Mouse (Mus musculus): ENCODE data around the gene Gm49450. TPM values are rescaled to one million over a fixed set of nuclear protein-coding genes. Genes with fewer than 3 reads are reported as not detected.

Gene Gm49450
- total RNA-seq, 4 experiments from 2014 or later = not detected

DNA sequence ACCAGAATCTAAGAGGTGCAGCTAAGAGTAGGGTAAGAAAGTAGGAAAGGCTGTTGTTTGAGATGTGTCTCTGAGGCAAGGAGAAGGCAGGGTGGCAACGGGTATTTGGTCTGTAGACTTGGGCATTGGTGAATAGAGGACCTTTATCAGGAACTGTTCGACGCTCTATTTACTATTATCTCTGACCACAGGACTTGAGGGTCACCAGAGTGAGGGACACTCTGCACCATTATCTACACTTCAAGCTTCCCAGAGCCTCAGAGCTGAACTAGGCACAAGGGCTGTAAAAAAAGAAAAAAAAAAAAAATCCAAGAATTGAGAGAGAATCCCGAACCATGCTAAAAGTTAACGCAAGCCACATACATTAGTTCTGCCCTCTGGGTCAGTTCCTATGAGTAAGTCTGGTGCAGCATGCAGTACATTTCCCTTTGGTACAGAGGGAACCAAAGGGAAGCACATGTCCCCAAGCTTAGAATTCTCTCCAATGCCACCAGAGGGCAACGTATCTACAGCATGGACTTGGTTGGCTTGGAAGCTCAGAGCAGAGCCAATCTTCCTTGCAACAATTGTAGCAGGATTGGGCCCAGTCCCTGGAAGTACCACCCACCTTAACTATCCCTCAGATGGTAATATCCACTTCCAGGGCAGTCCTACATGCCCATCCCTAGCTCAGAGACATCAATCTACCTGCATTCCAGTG is 61.3 kb downstream of the Gm49450 start:
- peak; percentile 74 for DNase-seq (ENCODE audit: low spot score)

DNA sequence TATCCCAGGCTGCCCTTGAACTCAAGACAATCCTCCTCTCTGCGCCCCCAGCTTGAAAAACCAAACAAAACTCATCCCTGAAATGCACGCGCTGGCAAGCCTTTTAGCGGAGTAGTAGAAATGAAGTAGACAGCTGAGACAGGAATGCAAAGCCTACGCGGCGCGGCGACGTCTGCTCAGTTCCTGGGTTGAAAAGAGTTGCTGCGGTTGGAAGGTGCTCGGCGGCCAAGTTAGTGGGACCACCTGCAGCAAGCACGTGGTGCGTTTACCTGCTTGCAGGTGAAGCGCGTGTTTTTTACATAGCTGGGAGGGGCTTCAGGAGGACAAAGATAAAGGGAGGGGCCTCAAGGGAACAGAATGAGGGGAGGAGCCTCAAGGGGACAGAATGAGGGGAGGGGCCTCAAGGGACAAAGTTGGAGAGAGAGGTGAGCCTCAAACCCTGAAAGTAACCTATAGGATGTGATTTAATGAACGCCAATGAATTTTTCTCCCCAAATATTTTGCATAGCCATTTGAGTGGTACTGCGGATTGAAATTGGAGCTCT is 62.1 kb downstream of the Gm49450 start:
- DNase-seq (ENCODE audit: low spot score) = no peak

DNA sequence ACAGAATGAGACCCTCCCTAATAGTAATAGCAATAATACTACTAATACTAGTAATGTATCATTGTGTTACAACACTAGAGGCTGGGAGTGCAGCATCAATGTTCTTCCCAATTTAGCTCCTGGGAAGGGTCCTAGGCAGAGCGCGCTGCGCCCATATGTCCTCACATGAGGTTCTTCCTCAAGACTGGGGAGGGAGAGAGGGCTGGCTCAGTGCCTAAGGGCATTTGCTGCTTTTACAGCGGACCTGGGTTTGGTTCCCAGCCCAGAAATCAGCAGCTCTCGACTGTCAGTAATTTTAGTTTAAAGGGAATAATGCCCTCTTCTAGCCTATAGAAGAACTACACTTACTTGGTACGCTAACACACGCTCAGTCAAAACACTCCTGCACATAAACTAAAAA is 65.8 kb downstream of the Gm49450 start:
- no peak for DNase-seq (ENCODE audit: low spot score)

DNA sequence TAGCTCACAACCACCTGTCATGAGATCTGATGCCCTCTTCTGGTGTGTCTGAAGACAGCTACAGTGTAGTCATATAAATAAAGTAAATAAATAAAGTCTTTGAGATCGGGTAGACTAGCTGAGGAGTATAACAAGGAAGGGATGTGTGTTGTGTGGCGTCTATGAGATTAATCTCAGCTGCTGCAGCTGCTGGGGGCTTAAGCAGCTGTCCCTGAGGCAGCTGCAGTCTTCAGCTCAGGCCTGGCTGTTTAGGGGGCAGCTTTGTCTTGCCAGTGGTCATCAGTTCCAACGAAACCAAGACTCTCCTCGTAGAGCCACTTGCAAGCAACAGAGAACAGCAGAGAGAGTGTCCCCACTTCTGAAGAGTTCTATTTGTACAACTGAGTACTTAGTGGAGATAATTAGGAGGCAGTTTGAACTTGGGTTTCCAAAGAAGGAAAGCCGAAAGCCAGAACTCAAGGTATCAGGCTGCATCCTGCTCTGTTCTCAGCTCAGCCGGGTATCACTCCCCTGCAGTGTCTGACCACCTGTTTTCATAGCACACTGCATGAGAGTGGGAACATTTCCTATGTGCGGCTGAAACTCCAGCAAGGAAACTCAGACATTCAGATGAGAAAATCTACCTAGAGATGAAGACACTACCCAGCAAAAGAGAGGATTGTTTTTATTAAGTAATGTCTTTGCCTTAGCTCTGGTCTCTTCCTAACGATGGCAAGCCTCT is 66.5 kb downstream of the Gm49450 start:
- DNase-seq (ENCODE audit: low spot score) = no peak

DNA sequence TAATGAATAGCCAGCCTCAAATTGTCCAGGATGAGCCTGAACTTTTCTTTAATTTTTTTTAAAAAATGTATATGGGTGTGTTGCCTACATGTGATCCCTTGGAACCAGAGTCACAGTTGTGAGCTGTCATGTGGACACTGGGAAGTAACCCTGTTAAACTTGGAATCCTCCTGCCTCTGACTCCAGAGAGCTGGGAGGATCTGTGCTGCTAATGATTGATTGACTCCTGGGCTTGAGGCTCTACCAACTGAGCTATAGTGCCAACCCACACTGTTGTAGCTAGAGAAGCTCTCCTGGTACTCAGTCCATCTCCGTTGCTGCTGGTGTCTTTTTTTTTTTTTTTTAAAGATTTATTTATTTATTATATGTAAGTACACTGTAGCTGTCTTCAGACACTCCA is 69.2 kb downstream of the Gm49450 start:
- DNase-seq (ENCODE audit: low spot score) = no peak

DNA sequence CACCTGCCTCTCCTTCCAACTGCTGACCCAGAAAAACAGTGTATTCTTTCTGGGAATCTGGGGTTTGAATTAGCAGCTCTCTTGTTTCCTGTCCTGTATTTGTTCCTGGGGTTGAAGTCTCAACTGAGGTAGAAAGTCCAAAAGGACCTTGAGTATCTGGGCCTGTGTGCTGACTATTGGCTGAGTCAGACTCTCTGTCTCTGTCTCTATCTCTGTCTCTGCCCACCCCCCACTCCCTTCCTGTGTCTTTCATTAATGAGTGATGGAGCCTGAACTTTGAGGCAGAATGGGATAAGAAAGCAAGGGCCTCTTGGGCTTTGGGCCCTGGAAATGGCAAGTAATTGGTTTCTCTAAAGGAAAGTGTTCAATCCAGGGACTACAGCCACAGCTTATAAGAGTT is 69.7 kb downstream of the Gm49450 start:
- no peak for DNase-seq (ENCODE audit: low spot score)

Other genes with a start within 250 kb of the Gm49450 start
- gene Ccdc65, start 245.3 kb downstream of the Gm49450 start, total RNA-seq (2022) = 1 to 10 TPM in 1 of 4 experiments, under 1 TPM in 3; 0.41 to 1.1 (median 0.84) TPM
- gene Fkbp11, start 225.4 kb downstream of the Gm49450 start, total RNA-seq (2022) = 1 to 10 TPM; 5.6 to 9.4 (median 7.7) TPM
- gene Arf3, start 190.3 kb downstream of the Gm49450 start, total RNA-seq (2022) = 10 to 100 TPM; 18.0 to 20.9 (median 19.1) TPM
- gene Wnt10b, start 175.4 kb downstream of the Gm49450 start, total RNA-seq (2022) = under 1 TPM in 3 of 4 experiments, not detected in 1; 0.16 to 0.44 (median 0.26) TPM
- gene Wnt1, start 163.7 kb downstream of the Gm49450 start, total RNA-seq (2022) = not detected
- under 1 TPM; 0.63 to 0.84 (median 0.72) TPM for gene Ddn, start 144.1 kb downstream of the Gm49450 start, total RNA-seq (2022)
- 100 to 1,000 TPM in 2 of 4 experiments, 10 to 100 TPM in 2; 96.7 to 129 (median 109) TPM for gene Prkag1, start 122.0 kb downstream of the Gm49450 start, total RNA-seq (2022)
- 10 to 100 TPM; 54.7 to 66.1 (median 59.8) TPM for gene Kmt2d, start 82.3 kb downstream of the Gm49450 start, total RNA-seq (2022)
- 1 to 10 TPM; 1.2 to 2.8 (median 1.9) TPM for gene Rhebl1, start 59.0 kb downstream of the Gm49450 start, total RNA-seq (2022)
- 1 to 10 TPM in 2 of 4 experiments, under 1 TPM in 2; 0.72 to 1.6 (median 1.0) TPM for gene Dhh, start 55.0 kb downstream of the Gm49450 start, total RNA-seq (2022)
- 10 to 100 TPM in 2 of 4 experiments, 1 to 10 TPM in 2; 7.3 to 12.2 (median 10.0) TPM for gene Lmbr1l, start 35.3 kb downstream of the Gm49450 start, total RNA-seq (2022)
- gene Tuba1b, start 19.0 kb downstream of the Gm49450 start, total RNA-seq (2022) = 100 to 1,000 TPM; 106 to 156 (median 115) TPM
- 10 to 100 TPM; 37.4 to 83.6 (median 67.3) TPM for gene Tuba1a, start 152 bp upstream of the Gm49450 start, total RNA-seq (2022)
- gene Tuba1c, start 76.3 kb upstream of the Gm49450 start, total RNA-seq (2022) = 10 to 100 TPM; 32.2 to 40.4 (median 33.3) TPM
- gene Prph, start 101.6 kb upstream of the Gm49450 start, total RNA-seq (2022) = 1 to 10 TPM in 1 of 4 experiments, under 1 TPM in 3; 0.16 to 1.4 (median 0.47) TPM
- under 1 TPM in 2 of 4 experiments, not detected in 2; 0.22 to 0.35 TPM for gene Troap, start 121.0 kb upstream of the Gm49450 start, total RNA-seq (2022)
- not detected for gene C1ql4, start 134.3 kb upstream of the Gm49450 start, total RNA-seq (2022)
- gene Dnajc22, start 139.6 kb upstream of the Gm49450 start, total RNA-seq (2022) = 1 to 10 TPM in 1 of 4 experiments, under 1 TPM in 3; 0.38 to 1.2 (median 0.91) TPM
- gene Spats2, start 172.4 kb upstream of the Gm49450 start, total RNA-seq (2022) = 1 to 10 TPM; 4.3 to 7.9 (median 7.2) TPM

All from heart, adult 8-10 months (tissue).